Comparison of ENCODE assay signal across 10 mouse cellular contexts in the genomic region with DNA sequence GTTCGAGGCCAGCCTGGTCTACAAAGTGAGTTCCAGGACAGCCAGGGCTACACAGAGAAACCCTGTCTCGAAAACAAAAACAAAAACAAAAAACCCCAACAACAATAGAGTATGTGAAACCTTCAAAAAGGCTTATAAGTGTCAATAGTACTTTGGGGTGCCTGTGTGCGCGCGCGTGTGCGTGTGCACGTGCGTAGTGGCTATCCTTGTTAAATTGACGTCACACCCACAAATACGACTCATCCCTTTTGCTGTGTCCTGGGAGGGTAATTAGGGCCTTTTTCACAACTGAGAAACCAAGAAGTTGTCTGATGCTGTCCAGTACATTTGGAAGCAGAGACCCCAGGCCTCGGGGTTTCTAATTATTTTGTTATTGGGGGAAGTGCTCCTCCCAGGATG. TPM values are rescaled to one million over a fixed set of nuclear protein-coding genes. Genes with fewer than 3 reads are reported as not detected.
DNase-seq lines count a peak whose midpoint lies in the region; ATAC-seq and TF ChIP-seq lines count a peak whose summit lies in the region.
"Had no signal": no experiment of that assay in that cellular context is flagged by ENCODE, and none has a peak within 500 bp of the region (broad histone marks: within the 10 kb centered on the region; RNA-seq: fewer than 3 reads in every experiment).

No protein-coding gene starts in this region.

- 0 out of 2 replicates have a peak, but pooled peaks cover 7% of the 10 kb centered on the region for H3K4me1 ChIP-seq in lung, embryonic 14.5 days (ENCODE audit: insufficient read depth)
- H3K4me1 ChIP-seq in embryonic fibroblast, embryonic 13.5 days (ENCODE audit: control insufficient read depth, insufficient read depth, low read length), result peaks cover 8% of the 10 kb centered on the region
- H3K4me1 ChIP-seq in limb, embryonic 10.5 days, result peaks cover 35% of the 10 kb centered on the region
- peaks cover 8% of the 10 kb centered on the region for H3K4me1 ChIP-seq in neural tube, embryonic 14.5 days (ENCODE audit: control insufficient read depth, insufficient read depth, low read length)

- H3K4me2 ChIP-seq in lung, embryonic 14.5 days, result peak overlapping the region; percentile 68
- peak overlapping the region; percentile 70 for H3K4me2 ChIP-seq in neural tube, embryonic 14.5 days (ENCODE audit: low read depth, low read length)

- no peaks in the 10 kb centered on the region for H3K36me3 ChIP-seq in lung, embryonic 14.5 days (ENCODE audit: insufficient read depth)
- peaks cover 5% of the 10 kb centered on the region; the same call in 1 of the 2 replicates for H3K36me3 ChIP-seq in limb, embryonic 10.5 days
- no peaks in the 10 kb centered on the region for H3K36me3 ChIP-seq in neural tube, embryonic 14.5 days (ENCODE audit: control insufficient read depth, insufficient read depth, low read length)

- no peak for DNase-seq in lung, embryonic 14.5 days
- no peak for DNase-seq in lung, postnatal 25 days (ENCODE audit: low spot score)
- no peak for DNase-seq in limb, embryonic 10.5 days (ENCODE audit: low spot score)
- DNase-seq in left cerebral cortex, adult 8-10 months (ENCODE audit: low spot score in 2 of 2), result no peak
- DNase-seq in thymus, postnatal 4 days, result no peak
- no peak for DNase-seq in urinary bladder, postnatal 36 days (ENCODE audit: low spot score in 2 of 2)

- peak overlapping the region; percentile 60 for H3K9ac ChIP-seq in lung, embryonic 14.5 days
- H3K9ac ChIP-seq in neural tube, embryonic 14.5 days (replicated peaks; ENCODE audit: low read depth, low read length), result peak overlapping the region; percentile 52

- peak overlapping the region; percentile 40 for H3K4me3 ChIP-seq in lung, embryonic 14.5 days (ENCODE audit: low read depth, low read length)
- peak overlapping the region; percentile 33; the same call in 1 of the 2 replicates for H3K4me3 ChIP-seq in embryonic fibroblast, embryonic 13.5 days (ENCODE audit: insufficient read depth, low read length)
- peak overlapping the region; percentile 55 for H3K4me3 ChIP-seq in limb, embryonic 10.5 days
- peak overlapping the region; percentile 31 for H3K4me3 ChIP-seq in neural tube, embryonic 14.5 days (ENCODE audit: low read depth, low read length)

- 0 out of 2 replicates have a peak, but pooled peaks have one; percentile 1 for ATAC-seq in lung, embryonic 14.5 days (ENCODE audit: insufficient read depth)
- ATAC-seq in neural tube, embryonic 14.5 days (ENCODE audit: low read depth), result peak; percentile 29; the same call in 1 of the 2 replicates

- no peak for TF ChIP-seq POLR2A in embryonic fibroblast, embryonic 13.5 days (IDR thresholded peaks at IDR 0.05; ENCODE audit: low read depth, low read length)

- no peaks in the 10 kb centered on the region for H3K27me3 ChIP-seq in lung, embryonic 14.5 days (ENCODE audit: insufficient read depth, low read length)
- no peaks in the 10 kb centered on the region for H3K27me3 ChIP-seq in limb, embryonic 10.5 days (ENCODE audit: low read depth, poor library complexity, severe bottlenecking)
- H3K27me3 ChIP-seq in neural tube, embryonic 14.5 days (ENCODE audit: control insufficient read depth, insufficient read depth, low read length), result no peaks in the 10 kb centered on the region

- WGBS in lung, embryonic 14.5 days, result 59% methylated on average over 12 of the region's 12 CpGs
- 45% methylated on average over 12 of the region's 12 CpGs for WGBS in limb, embryonic 10.5 days
- WGBS in neural tube, embryonic 14.5 days, result 55% methylated on average over 12 of the region's 12 CpGs

- peak overlapping the region; percentile 93 for H3K27ac ChIP-seq in lung, embryonic 14.5 days (ENCODE audit: low read depth)
- peak overlapping the region; percentile 93 for H3K27ac ChIP-seq in embryonic fibroblast, embryonic 13.5 days (ENCODE audit: insufficient read depth, low read length)
- peak overlapping the region; percentile 95 for H3K27ac ChIP-seq in limb, embryonic 10.5 days
- H3K27ac ChIP-seq in neural tube, embryonic 14.5 days (ENCODE audit: low read depth, low read length), result peak overlapping the region; percentile 74

- no peaks in the 10 kb centered on the region for H3K9me3 ChIP-seq in lung, embryonic 14.5 days (ENCODE audit: low read depth, low read length)
- no peaks in the 10 kb centered on the region for H3K9me3 ChIP-seq in limb, embryonic 10.5 days (replicated peaks)
- no peaks in the 10 kb centered on the region for H3K9me3 ChIP-seq in neural tube, embryonic 14.5 days (ENCODE audit: control insufficient read depth, low read length)

- TF ChIP-seq CTCF in lung, embryonic 14.5 days (IDR thresholded peaks at IDR 0.05; ENCODE audit: low read depth), result no peak
- no peak for TF ChIP-seq CTCF in embryonic fibroblast, embryonic 13.5 days (IDR thresholded peaks at IDR 0.05; ENCODE audit: borderline replicate concordance, insufficient read depth, low read length)

RNA-seq across cellular contexts. Expression of gene Clmp, which starts 44.5 kb away (rescaled TPM):
- 20.6 TPM in 2 replicates for polyA plus RNA-seq in lung, embryonic 14.5 days (2014; fragmentation: Nextera tagmentation; extraction: Ambion mirVana)
- polyA plus RNA-seq in embryonic fibroblast, embryonic 13.5 days (2011; ENCODE audit: insufficient read length, low read depth, missing spikeins), result 32.3 and 61.2 TPM in 2 replicates
- polyA plus RNA-seq in limb, embryonic 10.5 days (2016; fragmentation: Nextera tagmentation; extraction: Ambion mirVana), result 47.0 and 53.5 TPM in 2 replicates
- polyA plus RNA-seq in neural tube, embryonic 14.5 days (2014; fragmentation: Nextera tagmentation; extraction: Ambion mirVana), result 59.2 and 62.0 TPM in 2 replicates
- 10 to 100 TPM; 23.9 to 26.1 (median 25.0) TPM for total RNA-seq in left cerebral cortex, adult 8-10 months (2022)
- polyA plus RNA-seq: erythroblast, embryonic 14.5 days had no signal

RNA-seq across cellular contexts. Expression of gene Gm21915, which starts 59.9 kb away (rescaled TPM):
- polyA plus RNA-seq in lung, embryonic 14.5 days (2014; fragmentation: Nextera tagmentation; extraction: Ambion mirVana), result not detected in 2 replicates
- polyA plus RNA-seq in embryonic fibroblast, embryonic 13.5 days (2011; ENCODE audit: insufficient read length, low read depth, missing spikeins), result not detected in 2 replicates
- polyA plus RNA-seq in limb, embryonic 10.5 days (2016; fragmentation: Nextera tagmentation; extraction: Ambion mirVana), result not detected in 2 replicates
- polyA plus RNA-seq in neural tube, embryonic 14.5 days (2014; fragmentation: Nextera tagmentation; extraction: Ambion mirVana), result not detected in 2 replicates
- not detected for total RNA-seq in left cerebral cortex, adult 8-10 months (2022)
- total RNA-seq: liver, adult 2 months had no signal
- polyA plus RNA-seq: erythroblast, embryonic 14.5 days; liver, adult 2 months had no signal
